Mouse (Mus musculus) lung, embryonic 16.5 days (tissue): ENCODE data around the gene Gde1. TPM values are rescaled to one million over a fixed set of nuclear protein-coding genes. Genes with fewer than 3 reads are reported as not detected.
A peak's percentile ranks its signal among the peaks of the same experiment; 100 is the strongest.

Experiments
- ATAC-seq: fragments of 200-750 bp; cut with Nextera tagmentation; 2 replicates; pipeline ENCODE4 v1.8.0; 2017; ENCODE audit warnings: low read depth, mild to moderate bottlenecking, moderate library complexity
- H3K27ac ChIP-seq: fragments of 300-500 bp; sonication (generic); 2 replicates; pipeline ENCODE4 v1.5.1; 2014; ENCODE audit warnings: mild to moderate bottlenecking, control low read depth, low read length
- H3K27me3 ChIP-seq: fragments of 300-500 bp; sonication (generic); 2 replicates; pipeline ENCODE4 v1.6.1; 2014; ENCODE audit warnings: low read depth, low read length, mixed read lengths; ENCODE audit not compliant: control insufficient read depth, insufficient read depth
- H3K36me3 ChIP-seq: fragments of 300-500 bp; sonication (generic); 2 replicates; pipeline ENCODE4 v1.6.1; 2014; ENCODE audit warnings: low read length; ENCODE audit not compliant: control insufficient read depth, insufficient read depth
- H3K4me1 ChIP-seq: fragments of 300-500 bp; sonication (generic); replicated peaks from 2 replicates; pipeline ENCODE4 v1.6.1; 2014; ENCODE audit warnings: low read length, mixed read lengths; ENCODE audit not compliant: control insufficient read depth, insufficient read depth
- H3K4me2 ChIP-seq: fragments of 300-500 bp; sonication (generic); 2 replicates; pipeline ENCODE4 v1.6.1; 2014; ENCODE audit warnings: low read depth, low read length, control low read depth
- H3K4me3 ChIP-seq: fragments of 300-500 bp; sonication (generic); 2 replicates; pipeline ENCODE4 v1.5.1; 2014; ENCODE audit warnings: mild to moderate bottlenecking, low read length, control low read depth
- H3K9ac ChIP-seq: fragments of 300-500 bp; sonication (generic); 2 replicates; pipeline ENCODE4 v1.6.1; 2014; ENCODE audit warnings: low read length, control low read depth
- H3K9me3 ChIP-seq: fragments of 300-500 bp; sonication (generic); 2 replicates; pipeline ENCODE4 v1.6.1; 2016; ENCODE audit warnings: low read length; ENCODE audit not compliant: control insufficient read depth
- WGBS: fragments of 180-500 bp; shearing (Covaris S2); extraction: QIAGEN DNeasy Blood & Tissue Kit; methylation state at CpG from one replicate; pipeline ENCODE4 v1.1.7; 2014; 5-methylcytosine and 5-hydroxymethylcytosine counted together
- polyA plus RNA-seq: library from polyadenylated mRNA; unstranded; fragments of >200 nt; fragmentation: Nextera tagmentation; extraction: Ambion mirVana; gene quantifications from 2 replicates; pipeline ENCODE4 v1.2.1, GENCODE M21; 2015

Gene Gde1
- 146 and 148 TPM in 2 replicates for polyA plus RNA-seq

- no peaks in the 10 kb centered on the region for H3K9me3 ChIP-seq
- H3K4me2 ChIP-seq: peak within 1 kb of the TSS; percentile 89
- H3K9ac ChIP-seq: peak within 1 kb of the TSS; percentile 85
- peaks cover 21% of the 10 kb centered on the region for H3K4me1 ChIP-seq
- ATAC-seq: peak; percentile 92
- H3K36me3 ChIP-seq: no peaks in the 10 kb centered on the region
- H3K27ac ChIP-seq: peak within 1 kb of the TSS; percentile 91
- peak within 1 kb of the TSS; percentile 83 for H3K4me3 ChIP-seq
- H3K27me3 ChIP-seq: no peaks in the 10 kb centered on the region
- 0% methylated on average over 62 of the region's 66 CpGs for WGBS
These were observed at the start of gene Gde1 for GRCm38 (mm10) chr7:118705101-118705961. Gene Gde1 (minus strand): TSS chr7:118705778.

- Histone ChIP-seq H3K27ac (no peak overlapping the region), H3K4me3 (no peak overlapping the region)
These were observed 46.0 kb upstream of the Gde1 start for GRCm38 (mm10) chr7:118751625-118752024.

GRCm38 (mm10) chr7:118749706-118750105 lies 44.1 kb upstream of the Gde1 start:
- Histone ChIP-seq H3K9me3 (no peaks in the 10 kb centered on the region), H3K9ac (no peak overlapping the region), H3K27me3 (no peaks in the 10 kb centered on the region), H3K4me1 (no peaks in the 10 kb centered on the region), H3K4me2 (no peak overlapping the region), H3K36me3 (peaks cover 28% of the 10 kb centered on the region), H3K27ac (no peak overlapping the region), H3K4me3 (no peak overlapping the region)
- no peak for ATAC-seq
- 71% methylated on average over 8 of the region's 8 CpGs for WGBS

More at GRCm38 (mm10) chr7:118751625-118752024, 46.0 kb upstream of the Gde1 start:
- ATAC-seq: no peak
- H3K9ac ChIP-seq: no peak overlapping the region
- H3K27me3 ChIP-seq: no peaks in the 10 kb centered on the region
- no peaks in the 10 kb centered on the region for H3K9me3 ChIP-seq
- 84% methylated on average over 7 of the region's 7 CpGs for WGBS
- no peak overlapping the region for H3K4me2 ChIP-seq
- H3K4me1 ChIP-seq: no peaks in the 10 kb centered on the region
- H3K36me3 ChIP-seq: peaks cover 28% of the 10 kb centered on the region

- no peaks in the 10 kb centered on the region for H3K9me3 ChIP-seq
- H3K9ac ChIP-seq: no peak overlapping the region
- no peak for ATAC-seq
- no peaks in the 10 kb centered on the region for H3K27me3 ChIP-seq
- peaks cover 20% of the 10 kb centered on the region for H3K36me3 ChIP-seq
- no peaks in the 10 kb centered on the region for H3K4me1 ChIP-seq
- H3K4me3 ChIP-seq: no peak overlapping the region
- no peak overlapping the region for H3K27ac ChIP-seq
- H3K4me2 ChIP-seq: no peak overlapping the region
- WGBS: 90% methylated on average over 12 of the region's 12 CpGs
These were observed 42.5 kb upstream of the Gde1 start for GRCm38 (mm10) chr7:118747891-118748672.

- 94% methylated on average over 5 of the region's 5 CpGs for WGBS
- H3K4me3 ChIP-seq: no peak overlapping the region
- no peaks in the 10 kb centered on the region for H3K9me3 ChIP-seq
- no peak overlapping the region for H3K27ac ChIP-seq
- no peaks in the 10 kb centered on the region for H3K27me3 ChIP-seq
- peaks cover 6% of the 10 kb centered on the region; the same call in 1 of the 2 replicates for H3K4me1 ChIP-seq
- H3K9ac ChIP-seq: no peak overlapping the region
- H3K4me2 ChIP-seq: no peak overlapping the region
- H3K36me3 ChIP-seq: peaks cover 10% of the 10 kb centered on the region
- no peak for ATAC-seq
These were observed 39.2 kb upstream of the Gde1 start for GRCm38 (mm10) chr7:118744766-118745165.

- ATAC-seq: no peak
- Histone ChIP-seq H3K9ac (no peak overlapping the region), H3K36me3 (peaks cover 9% of the 10 kb centered on the region), H3K4me1 (peaks cover 6% of the 10 kb centered on the region; the same call in 1 of the 2 replicates), H3K9me3 (no peaks in the 10 kb centered on the region), H3K4me2 (no peak overlapping the region), H3K27me3 (no peaks in the 10 kb centered on the region), H3K27ac (no peak overlapping the region), H3K4me3 (no peak overlapping the region)
- 87% methylated on average over 6 of the region's 6 CpGs for WGBS
These were observed 36.7 kb upstream of the Gde1 start for GRCm38 (mm10) chr7:118742278-118742677.

GRCm38 (mm10) chr7:118740532-118741338 lies 35.2 kb upstream of the Gde1 start:
- H3K9ac ChIP-seq: peak overlapping the region; percentile 77
- H3K4me3 ChIP-seq: peak overlapping the region; percentile 79
- H3K9me3 ChIP-seq: no peaks in the 10 kb centered on the region
- peak overlapping the region; percentile 14; the same call in 1 of the 2 replicates for H3K27ac ChIP-seq
- peaks cover 6% of the 10 kb centered on the region; the same call in 1 of the 2 replicates for H3K4me1 ChIP-seq
- H3K4me2 ChIP-seq: peak overlapping the region; percentile 87
- 2% methylated on average over 41 of the region's 41 CpGs for WGBS
- H3K27me3 ChIP-seq: no peaks in the 10 kb centered on the region
- no peaks in the 10 kb centered on the region for H3K36me3 ChIP-seq
- peak; percentile 97 for ATAC-seq

- H3K9ac ChIP-seq: peak within 1 kb of the TSS; percentile 77
- 2% methylated on average over 16 of the region's 16 CpGs for WGBS
- H3K4me1 ChIP-seq: peaks cover 6% of the 10 kb centered on the region; the same call in 1 of the 2 replicates
- ATAC-seq: peak; percentile 88
- no peaks in the 10 kb centered on the region for H3K27me3 ChIP-seq
- H3K9me3 ChIP-seq: no peaks in the 10 kb centered on the region
- peak within 1 kb of the TSS; percentile 79 for H3K4me3 ChIP-seq
- H3K36me3 ChIP-seq: no peaks in the 10 kb centered on the region
- peak within 1 kb of the TSS; percentile 87 for H3K4me2 ChIP-seq
- H3K27ac ChIP-seq: peak within 1 kb of the TSS; percentile 14; the same call in 1 of the 2 replicates
These were observed 34.5 kb upstream of the Gde1 start, which contains the start of gene Vps35l for GRCm38 (mm10) chr7:118739975-118740531. Gene Vps35l (plus strand): TSS chr7:118740226.
